Mouse (Mus musculus) stomach, embryonic 14.5 days (tissue): ENCODE data around the gene Gm26661. TPM values are rescaled to one million over a fixed set of nuclear protein-coding genes. Genes with fewer than 3 reads are reported as not detected.

Experiments
- polyA plus RNA-seq: library from polyadenylated mRNA; unstranded; fragments of >200 nt; fragmentation: Nextera tagmentation; extraction: Ambion mirVana; gene quantifications from 2 replicates; pipeline ENCODE4 v1.2.1, GENCODE M21; 2014

Gm26661 gene
- polyA plus RNA-seq, 1 experiment from 2014 or later: not detected

Other genes with a start within 250 kb of the Gm26661 start
- gene Gm3558, start 223.0 kb upstream of the Gm26661 start, polyA plus RNA-seq: 0.59 and 1.2 TPM in 2 replicates
- gene Gm10338, start 196.0 kb upstream of the Gm26661 start, polyA plus RNA-seq: not detected in 2 replicates
- gene Gm10128, start 147.6 kb upstream of the Gm26661 start, polyA plus RNA-seq: not detected in 2 replicates
- gene Flnb, start 26.4 kb downstream of the Gm26661 start, polyA plus RNA-seq: 23.7 and 26.2 TPM in 2 replicates
- gene Gm45521, start 165.7 kb downstream of the Gm26661 start, polyA plus RNA-seq: not detected in 2 replicates
- gene Dnase1l3, start 203.0 kb downstream of the Gm26661 start, polyA plus RNA-seq: 0.28 and 0.38 TPM in 2 replicates
- gene Abhd6, start 211.3 kb downstream of the Gm26661 start, polyA plus RNA-seq: 20.3 and 25.6 TPM in 2 replicates